Mouse (Mus musculus): Measurements from ENCODE around the gene Cbfa2t2.
A peak's percentile ranks its signal among the peaks of the same experiment; 100 is the strongest.

Cbfa2t2 gene

DNA sequence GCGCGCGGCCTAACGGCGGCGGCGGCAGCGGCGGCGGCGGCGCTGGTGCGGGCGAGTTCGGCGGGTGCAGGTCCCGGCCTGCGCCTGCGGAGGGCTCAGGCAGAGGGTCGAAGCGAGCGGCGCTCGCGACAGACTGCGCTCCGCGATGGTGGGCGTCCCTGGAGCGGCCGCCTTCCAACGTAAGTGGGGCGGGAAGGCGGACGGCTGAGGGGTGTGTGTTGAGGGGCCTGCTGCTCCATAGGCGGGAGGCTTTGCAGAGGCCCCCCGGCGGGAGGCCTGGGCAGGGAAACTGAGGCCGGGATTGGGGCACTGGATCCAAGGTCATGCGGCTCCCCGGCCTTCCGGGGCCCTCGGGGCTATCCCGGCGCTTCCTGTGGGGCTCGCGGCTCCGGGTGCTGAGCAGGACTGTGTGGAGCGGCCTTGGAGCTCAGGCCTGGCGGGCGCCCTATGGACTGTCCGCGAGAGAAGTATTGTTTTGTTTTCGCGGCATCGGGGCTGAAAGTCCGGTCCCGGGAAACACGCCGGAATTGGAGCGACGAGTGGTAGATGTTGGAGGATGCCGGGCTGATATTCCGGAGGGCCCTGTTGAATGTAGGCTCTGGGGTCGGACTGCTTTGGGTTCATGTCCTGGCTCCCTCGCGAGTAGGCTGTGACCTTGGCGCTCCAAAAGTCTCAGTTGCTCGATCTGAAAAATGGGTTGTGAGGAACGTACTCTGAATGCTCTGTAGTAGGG lies at the start of gene Cbfa2t2:
Cbfa2t2 (plus strand) TSS at position 24 of the 733 bp plus-strand sequence.
- DNase-seq (ENCODE audit: low spot score), result peak; percentile 67

DNA sequence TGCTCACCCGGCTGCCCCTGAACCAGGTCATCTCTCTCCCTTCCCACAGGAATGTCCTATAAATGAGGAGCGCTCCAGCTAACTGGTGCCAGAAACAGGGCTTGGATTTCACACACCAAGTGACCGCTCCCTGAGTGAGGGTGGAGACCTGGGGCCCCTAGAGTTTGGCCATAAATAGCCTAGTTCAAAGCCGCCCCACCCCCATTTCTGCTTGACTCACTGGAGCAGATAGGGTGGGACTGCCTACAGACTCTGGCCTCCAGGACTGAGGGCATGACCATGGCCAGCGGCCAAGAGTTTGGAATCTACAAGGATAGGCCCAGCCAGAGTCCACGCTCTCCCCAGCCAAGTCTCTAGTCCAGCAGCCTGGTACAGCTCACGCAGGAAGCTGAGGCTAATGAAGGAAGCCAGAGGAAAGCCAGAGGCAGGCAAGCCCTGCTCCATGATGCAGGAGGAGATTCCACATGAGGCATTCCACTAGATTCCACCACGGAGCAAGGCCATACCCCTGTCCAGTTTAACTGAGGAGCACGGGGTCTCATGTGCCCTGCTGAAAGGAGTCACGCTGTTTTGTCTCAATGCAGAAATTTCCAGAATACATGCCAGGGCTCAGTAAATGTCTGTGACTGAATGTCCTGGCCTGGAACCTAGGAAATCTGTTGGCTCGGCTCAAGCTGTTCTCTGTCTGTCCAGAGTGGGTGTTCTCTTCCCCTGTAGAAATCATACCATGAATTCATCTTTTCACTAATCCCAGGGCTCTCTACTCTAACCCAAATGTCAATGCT lies 45.9 kb upstream of the Cbfa2t2 start:
- DNase-seq (ENCODE audit: low spot score), result peak; percentile 99

DNA sequence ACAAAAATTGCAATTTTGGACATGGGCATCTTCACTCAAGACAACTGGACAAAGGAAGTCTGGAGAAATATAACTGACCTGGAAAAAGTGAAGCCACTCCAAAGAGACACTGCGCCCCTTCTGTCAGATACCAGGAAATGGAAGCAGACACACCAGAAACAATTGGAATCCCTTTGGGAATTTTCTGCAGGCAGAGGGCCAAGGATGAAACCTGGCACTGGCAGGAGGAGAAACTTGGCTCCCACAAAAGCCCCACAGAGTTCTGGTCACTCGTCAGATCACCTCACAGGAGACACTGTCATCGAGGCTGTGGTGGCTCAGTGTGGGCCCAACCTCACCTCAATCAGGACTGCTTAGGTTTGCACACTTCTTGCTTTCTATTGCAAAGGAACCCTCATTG lies 41.7 kb upstream of the Cbfa2t2 start:
- peak; percentile 41 for DNase-seq (ENCODE audit: low spot score)

DNA sequence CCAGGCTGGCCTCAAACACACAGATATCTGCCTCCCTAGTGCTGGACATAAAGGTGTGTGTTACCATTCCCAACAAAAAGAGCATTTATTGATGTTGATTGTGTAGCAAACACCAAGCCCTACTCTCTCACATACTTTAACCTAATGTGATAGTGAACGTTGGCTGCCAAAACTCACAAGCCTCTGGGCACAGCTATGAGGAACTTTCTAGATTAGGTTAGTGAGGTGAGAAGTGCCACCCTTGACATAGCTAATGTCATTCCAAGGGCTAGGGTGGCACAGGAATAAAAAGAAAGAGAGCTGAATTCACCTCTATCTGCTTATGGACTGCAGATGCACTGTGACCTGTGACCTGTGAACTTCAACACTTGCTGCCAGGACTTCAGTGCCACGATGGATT lies 39.8 kb upstream of the Cbfa2t2 start:
- no peak for DNase-seq (ENCODE audit: low spot score)

DNA sequence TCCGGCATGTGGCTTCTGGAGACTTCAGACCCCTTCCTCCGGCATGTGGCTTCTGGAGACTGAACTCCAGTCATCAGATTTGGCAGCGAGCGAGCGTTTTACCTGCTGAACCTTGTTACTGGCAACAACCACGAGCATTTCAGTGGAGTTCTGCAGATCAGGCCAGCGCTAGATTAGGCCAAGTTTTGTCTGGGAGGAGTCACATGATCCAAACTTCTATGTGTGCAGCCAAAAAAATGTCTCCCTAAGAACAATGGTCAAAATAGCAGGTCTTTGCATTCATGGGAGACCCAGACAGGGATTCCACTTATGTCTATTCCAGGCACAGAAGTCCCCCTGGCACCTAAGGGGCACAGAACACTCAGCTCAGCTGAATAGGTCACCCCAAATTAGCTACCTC lies 38.0 kb upstream of the Cbfa2t2 start:
- DNase-seq (ENCODE audit: low spot score), result peak; percentile 62

DNA sequence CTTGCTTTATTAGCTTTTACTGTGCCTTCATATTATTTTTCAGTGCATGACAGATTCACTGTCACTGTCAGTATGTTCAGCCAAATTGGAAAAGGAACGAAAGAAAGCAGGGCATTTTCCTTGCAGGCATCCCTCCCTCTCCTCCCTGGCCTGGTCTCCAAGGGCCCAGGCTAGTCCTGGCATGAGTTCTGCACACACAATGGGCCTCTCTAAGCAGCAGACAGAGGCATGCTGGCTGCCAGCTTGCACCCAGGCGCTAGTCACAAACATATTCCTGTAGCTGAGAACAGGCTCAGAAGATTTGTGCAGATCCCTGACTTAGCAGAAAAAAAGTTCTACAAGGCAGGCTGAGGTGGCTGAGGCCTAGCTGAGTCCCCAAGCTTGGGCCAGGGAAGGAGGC lies 37.0 kb upstream of the Cbfa2t2 start:
- DNase-seq (ENCODE audit: low spot score), result peak; percentile 74

DNA sequence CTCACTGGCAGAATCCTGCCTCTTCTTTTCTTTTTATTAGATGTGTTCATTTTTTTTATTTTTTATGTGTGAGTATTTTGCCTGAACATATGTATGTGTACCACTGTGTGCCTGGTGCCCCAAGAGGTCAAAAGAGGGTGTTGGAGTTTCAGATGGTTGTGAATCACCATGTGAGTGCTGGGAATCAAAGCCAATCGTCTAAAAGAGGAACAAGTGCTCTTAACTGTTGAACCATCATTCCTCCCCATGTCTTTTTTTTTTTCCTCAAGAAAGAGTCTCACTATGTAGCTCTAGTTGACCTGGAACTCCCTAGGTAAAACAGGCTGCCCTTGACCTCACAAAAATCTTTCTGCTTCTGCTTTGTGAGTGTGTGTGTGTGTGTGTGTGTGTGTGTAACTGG lies 34.3 kb upstream of the Cbfa2t2 start:
- no peak for DNase-seq (ENCODE audit: low spot score)

DNA sequence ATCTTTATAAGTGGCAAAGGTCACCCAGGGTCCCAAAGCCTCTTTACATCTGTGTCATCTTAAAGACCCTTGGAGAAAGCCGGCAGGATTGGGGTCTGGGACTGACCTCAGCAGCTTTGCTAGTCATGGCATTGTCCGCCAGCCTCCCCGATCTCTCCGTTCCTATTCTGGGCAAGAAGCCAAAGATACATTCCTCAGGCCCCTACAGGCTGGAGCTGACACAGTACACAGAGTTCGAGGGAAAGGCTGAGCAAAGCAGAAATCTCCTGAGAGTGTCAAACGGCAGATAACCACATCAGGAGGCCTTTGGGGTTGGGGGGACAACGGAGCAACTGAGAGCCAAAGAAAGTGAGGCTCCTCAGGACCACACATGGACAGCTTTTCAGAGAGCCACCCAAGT lies 33.5 kb upstream of the Cbfa2t2 start:
- DNase-seq (ENCODE audit: low spot score), result peak; percentile 84

DNA sequence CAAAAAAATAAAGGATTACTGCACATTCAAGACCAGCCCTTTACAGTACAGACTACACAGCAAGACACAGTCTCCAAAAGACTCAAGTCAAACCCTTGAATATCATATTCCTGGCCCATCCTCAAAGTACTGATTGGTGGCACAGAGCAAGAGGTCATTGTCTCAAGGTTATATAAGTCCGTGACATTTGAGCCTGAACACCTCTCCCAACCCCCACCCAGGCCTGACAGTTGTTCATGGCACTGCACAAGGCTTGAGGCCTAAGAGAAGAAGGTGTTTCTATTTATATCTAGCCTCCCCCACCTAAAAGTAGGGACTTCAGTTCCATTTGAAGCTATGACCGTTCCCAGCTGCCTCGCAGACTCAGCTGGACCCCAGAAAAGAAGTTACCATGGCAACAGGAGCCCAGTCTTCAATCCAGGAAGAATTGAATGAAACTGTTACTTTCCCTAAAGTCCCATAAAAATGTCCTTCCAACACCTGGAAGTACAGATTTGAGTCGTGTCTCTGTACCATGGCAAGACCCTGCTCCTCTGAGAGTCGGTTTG lies 30.8 kb upstream of the Cbfa2t2 start:
- DNase-seq (ENCODE audit: low spot score), result no peak

DNA sequence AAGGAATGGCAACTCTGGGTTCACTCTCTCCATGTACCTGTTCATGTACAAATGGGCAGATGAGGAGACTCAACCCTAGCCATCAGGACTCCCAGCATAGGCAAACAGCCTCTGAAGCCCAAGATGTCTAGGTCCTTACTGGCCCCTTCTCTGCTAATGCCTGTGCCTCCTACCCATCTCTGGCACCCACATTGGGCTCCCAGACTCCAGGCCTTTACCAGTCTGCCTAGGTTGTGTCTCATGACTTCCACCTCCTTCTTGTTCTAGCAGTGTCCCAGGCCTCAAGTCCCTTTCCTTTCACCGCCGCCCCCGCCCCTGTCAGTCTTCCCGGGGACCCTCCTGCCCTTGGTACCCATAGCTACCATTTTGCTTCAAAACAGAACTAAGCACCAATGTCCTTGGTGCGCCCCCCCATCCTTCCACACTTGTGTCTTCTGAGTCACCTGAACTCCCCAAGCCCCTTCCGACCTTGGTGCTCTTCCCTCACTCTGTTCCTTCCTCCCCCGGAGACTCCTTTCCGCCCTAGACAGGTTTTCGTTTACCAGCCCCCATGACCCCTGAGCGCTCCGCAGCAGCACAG lies 29.1 kb upstream of the Cbfa2t2 start:
- DNase-seq (ENCODE audit: low spot score), result no peak

DNA sequence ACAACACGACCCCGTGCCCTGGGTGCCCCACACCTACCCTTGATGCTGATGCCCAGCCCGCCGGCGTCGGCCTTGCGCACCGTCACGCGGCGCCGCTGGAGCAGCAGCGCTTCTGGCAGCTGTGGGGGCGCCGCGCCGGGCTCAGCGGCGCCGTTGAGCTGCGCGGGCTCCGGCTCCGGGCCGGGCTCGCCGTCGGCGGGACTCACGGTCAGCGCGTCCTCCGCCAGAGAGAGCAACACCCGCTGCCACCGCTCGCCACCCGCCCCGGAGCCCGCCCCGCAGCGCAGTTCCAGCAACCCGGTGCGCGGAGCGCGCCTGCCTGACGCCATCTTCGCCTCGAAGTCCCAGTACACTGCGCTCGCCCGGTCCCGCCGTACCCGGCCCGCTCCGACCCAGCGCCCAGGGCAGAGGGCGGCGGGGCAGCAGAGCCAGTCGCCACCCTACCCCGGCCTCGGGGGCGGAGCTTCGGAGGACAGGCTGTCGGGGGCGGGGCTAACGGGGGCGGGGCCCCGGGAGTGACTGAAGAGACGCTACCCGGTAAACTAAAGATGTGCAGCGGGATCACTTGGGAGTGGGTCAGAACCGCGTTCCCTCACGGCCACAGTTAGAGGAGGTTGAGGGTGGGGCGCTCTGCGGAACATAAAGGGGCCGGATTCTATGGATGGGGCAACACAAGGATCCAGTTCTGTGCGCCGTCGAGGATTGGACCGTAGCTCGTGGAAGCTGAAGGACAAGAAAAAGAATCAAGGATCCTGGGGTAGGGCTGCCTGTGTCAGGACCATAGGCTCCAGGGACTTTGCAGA lies 28.4 kb upstream of the Cbfa2t2 start, which contains the start of gene Snta1:
Snta1 (minus strand) TSS at position 457 of the 803 bp plus-strand sequence.
- DNase-seq (ENCODE audit: low spot score), result no peak

DNA sequence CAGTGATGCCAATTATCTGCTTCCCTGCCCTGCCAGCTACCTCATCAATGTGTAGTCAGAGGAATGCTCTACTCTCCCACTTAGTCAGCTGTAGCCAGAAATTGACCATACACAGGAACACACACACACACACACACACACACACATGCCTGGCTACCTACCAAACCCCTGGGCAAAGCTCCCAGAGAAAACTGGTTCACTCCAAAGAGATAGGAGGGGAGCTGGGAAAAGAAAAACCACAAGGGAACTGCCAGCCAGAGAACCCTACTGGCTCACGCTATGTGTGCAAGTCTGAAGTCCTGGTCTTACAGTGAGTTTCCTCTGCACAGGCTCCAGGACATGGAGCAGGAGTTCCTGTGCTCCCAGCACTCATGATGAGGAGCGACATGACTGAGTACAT lies 25.9 kb upstream of the Cbfa2t2 start:
- peak; percentile 97 for DNase-seq (ENCODE audit: low spot score)

DNA sequence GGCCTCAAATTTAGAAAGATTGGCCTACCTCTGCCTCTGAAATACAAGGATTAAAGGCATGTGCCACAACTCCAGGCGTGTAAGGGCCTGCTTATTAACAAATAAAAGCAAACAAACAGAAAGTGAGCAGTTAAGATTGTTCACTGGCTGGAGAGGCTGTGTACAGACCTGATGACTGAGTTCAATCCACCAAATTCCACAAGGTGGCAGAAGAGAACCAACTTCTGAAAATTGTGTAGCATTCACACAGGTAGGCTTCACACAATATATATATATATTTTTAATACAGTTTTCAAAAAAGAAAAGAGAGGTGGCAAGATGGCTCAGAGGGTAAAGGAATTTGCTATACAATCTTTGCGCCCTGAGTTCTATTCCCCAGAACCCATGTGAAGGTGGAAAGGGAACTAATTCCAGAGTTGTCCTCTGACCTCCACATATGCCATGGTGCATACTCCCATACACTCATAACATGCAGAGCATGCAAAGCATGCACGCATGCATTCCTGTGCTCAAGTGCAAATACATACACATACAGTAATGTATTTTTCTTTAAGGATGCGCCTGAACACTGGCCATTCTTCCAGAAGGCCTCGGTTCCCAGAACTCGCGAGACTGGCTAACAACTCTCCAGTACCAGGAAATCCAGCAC lies 24.1 kb upstream of the Cbfa2t2 start:
- peak; percentile 70 for DNase-seq (ENCODE audit: low spot score)

DNA sequence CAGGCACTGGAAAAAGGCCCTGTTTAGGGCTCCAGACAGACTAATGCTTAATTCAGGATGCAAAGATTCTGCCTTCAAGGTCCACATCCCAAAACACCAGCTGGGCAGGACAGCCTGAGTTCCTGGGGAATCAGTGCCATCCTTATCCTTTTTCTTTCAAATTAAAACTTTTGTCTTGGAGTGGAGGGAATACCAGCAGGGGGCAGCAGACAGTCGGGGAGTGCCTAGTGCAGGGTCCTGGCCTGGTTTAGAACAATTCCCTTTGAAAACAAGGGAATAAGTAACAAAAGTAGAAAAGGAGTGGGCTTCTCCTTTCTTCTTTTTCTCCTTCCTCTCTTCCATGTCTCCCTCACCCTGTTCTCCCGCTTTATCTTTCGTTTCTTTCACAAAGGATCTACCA lies 19.2 kb upstream of the Cbfa2t2 start:
- peak; percentile 85 for DNase-seq (ENCODE audit: low spot score)

DNA sequence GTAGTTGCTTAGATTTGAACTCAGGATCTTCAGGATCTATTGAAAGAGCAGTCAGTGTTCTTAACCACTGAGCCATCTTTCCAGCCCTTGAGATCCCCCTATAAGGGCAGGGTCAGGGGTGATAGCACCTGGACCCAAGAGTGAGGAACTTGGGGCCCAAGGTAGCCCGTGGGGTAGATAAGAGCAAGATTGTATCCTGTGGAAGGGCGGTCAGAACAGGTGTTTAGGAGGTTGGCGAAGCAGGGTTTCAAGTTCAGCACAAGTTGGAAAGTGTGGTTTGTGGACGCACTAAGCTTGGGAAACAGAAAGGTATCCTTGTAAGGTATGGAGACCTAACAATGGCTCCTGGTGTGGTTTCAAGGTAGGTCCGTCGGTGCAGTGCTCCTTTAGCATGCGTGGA lies 18.3 kb upstream of the Cbfa2t2 start:
- DNase-seq (ENCODE audit: low spot score), result no peak

DNA sequence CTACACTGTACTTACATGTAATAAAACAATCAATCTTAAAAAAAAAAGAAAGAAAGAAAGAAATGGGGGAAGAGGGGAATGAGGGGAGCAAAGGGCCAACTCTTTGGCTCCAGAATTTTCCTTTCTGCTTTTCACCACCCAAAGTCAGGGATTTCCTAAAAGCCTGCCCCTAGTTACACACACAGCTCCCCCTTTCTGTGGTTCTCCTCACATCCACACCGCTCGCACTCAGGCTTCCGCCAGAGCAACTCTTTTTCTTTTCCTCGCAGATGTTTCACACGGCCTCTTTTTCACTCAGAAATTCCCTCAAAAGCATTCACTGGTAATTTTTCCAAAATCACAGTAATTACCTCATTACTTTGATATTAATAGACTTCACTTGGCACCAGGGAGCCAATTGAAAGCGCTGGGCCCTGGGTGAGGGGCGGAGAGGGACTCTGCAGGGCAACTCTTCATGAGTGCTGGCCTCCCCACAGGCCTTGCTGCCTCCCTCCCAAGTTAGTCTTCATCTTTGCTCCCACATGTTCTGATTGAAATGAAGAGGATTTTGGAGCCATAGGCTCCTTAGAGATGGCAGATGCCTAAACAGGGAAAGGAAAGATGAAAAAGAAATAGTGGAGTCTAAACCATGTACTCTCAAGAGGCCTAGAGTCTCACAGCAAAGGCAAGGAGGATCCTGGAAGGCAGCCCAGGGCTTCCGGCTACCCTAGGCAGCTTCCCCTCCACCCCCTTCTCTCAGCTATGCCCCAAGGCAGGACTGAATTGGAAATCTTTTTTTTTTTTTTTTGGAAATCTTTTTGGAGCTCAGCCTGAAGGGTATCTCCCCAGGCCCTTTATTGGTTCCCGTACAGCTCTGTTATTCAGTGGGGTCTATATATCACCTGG lies 16.4 kb upstream of the Cbfa2t2 start:
- DNase-seq (ENCODE audit: low spot score), result peak; percentile 45

DNA sequence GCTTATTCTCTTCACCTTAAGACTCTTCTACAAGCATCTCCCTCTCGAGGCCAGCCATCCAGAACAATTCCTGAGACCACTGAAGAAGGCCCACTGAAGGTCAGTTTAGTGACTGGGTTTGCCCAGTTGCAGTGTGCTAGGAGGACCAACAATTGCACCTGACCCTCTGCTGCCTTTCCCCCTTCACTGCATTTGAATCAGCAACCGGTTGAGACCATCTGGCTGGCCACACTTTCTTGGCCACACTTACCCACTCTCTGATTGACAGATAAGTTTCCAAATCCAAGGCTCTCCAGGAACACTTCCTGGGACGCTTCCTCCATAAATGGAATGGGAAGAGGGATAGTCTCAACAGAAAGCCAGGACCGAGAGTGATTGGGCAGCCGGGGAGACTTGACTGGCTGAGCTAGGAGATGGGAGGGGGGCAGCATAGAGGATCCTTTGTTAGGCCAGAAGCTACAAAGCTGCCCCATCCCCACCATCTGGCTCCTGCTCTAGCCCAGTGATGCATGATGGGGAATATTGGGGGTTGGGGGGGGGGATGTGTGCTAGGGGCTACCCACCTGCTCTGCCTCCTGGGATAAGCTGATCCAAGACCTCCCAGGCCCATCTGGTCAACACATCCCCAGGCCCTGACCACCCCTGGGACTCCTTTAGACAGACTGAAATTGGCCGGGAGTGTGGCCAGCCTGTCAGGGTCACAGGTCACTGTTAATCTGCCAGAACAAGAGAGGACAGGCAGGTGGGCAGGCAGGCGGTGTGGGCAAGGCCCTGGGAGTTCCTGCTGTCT lies 15.1 kb upstream of the Cbfa2t2 start:
- DNase-seq (ENCODE audit: low spot score), result no peak

DNA sequence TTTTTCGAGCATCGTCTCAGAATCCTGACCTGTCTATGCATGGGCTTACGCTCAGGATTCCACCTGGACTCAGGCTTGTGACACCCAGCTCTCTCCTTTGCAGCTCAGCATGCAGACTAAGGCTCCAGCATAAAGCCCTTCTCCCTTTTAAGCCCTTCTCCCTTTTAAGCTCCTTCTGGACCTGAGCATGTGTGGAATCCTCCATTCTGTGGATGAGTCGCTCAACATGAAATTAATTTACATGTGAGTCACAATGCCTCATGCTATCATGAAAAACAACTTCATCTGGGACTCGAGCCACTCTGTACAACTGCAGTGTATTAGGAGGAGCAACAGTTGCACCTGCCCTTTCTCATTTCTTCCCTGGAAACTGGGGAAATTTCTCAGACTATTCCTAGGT lies 14.1 kb upstream of the Cbfa2t2 start:
- DNase-seq (ENCODE audit: low spot score), result no peak

DNA sequence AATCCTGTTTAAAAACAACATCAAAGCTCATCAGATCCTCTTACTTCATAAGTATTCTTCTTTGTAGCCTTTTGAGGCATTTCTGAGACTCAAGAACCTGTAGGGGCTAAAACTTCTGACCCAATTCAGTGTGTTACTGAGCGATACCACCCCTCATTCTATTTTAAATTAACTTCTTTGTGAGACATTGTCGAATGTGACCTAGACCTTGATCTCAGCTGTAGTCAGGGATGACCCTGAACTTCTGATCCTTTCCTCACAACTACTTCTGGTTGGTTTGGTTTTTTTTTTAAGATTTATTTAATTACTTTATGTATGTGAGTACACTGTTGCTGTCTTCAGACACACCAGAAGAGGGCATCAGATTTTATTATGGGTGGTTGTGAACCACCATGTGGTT lies 12.7 kb upstream of the Cbfa2t2 start:
- no peak for DNase-seq (ENCODE audit: low spot score)

DNA sequence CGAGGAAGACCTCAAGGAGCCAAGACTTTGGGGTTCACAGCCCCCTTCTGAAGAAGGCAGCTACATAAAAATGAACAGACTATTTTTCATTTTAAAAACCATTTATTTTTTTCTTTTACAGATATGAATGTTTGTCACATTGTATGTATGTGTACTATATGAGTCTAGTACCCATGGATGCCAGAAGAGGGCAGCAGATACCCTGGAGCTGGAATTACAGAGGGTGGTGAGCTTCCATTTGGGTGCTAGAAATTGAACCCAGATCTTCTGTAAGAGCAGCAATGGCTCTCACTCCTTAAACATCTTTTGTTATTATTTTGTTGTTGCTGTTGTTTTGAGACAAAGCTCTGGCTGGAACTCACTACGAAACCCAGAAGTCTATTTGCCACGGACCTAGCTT lies 10.8 kb upstream of the Cbfa2t2 start:
- no peak for DNase-seq (ENCODE audit: low spot score)
